8 mouse cellular contexts compared by ENCODE assay signal in the genomic region with DNA sequence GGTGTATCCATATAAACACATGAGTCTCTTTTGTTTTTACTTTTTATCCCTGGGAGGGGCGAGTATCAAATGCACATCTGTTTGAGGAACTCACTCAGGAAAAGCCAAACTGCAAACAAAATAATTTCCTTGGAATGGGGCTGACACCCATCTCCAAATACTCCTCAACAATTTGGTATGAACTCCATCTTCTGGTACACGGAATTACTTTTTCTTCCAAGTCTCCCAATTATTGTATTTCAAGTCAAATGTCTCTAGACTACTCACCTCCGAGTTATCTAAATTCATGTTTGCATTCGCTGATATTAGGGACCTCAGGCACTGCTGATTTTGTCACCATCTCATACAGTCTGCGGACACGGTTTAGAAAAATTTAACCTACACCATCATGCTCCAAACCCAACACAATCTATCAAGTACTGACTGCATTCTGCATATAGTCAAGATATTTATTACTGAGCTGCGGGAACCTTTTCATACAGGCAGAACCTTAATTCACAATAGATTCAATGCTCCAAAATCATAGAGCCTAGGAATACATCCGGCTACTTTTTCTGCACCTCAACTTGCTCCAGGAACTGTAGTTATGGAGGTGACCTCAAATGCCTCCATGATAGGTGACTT. TPM values are rescaled to one million over a fixed set of nuclear protein-coding genes. Genes with fewer than 3 reads are reported as not detected.
DNase-seq lines count a peak whose midpoint lies in the region; ATAC-seq and TF ChIP-seq lines count a peak whose summit lies in the region.

No protein-coding gene starts in this region.

- H3K27ac ChIP-seq in heart, embryonic 11.5 days (ENCODE audit: low read depth, low read length): peak overlapping the region; percentile 94
- H3K27ac ChIP-seq in forebrain, embryonic 13.5 days: peak overlapping the region; percentile 92
- H3K27ac ChIP-seq in liver, embryonic 16.5 days (ENCODE audit: low read length): peak overlapping the region; percentile 91

- DNase-seq in heart, postnatal 36 days: no peak
- DNase-seq in right cerebral cortex, postnatal 36 days (ENCODE audit: low spot score in 2 of 2): no peak
- no peak for DNase-seq in gastrocnemius, postnatal 25 days
- DNase-seq in right cerebral cortex, postnatal 25 days: no peak

- H3K4me3 ChIP-seq in heart, embryonic 11.5 days (ENCODE audit: low read depth, low read length): peak overlapping the region; percentile 61
- H3K4me3 ChIP-seq in E14TG2a.4 (replicated peaks; ENCODE audit: low read length): peak overlapping the region; percentile 87
- peak overlapping the region; percentile 73 for H3K4me3 ChIP-seq in forebrain, embryonic 13.5 days
- H3K4me3 ChIP-seq in liver, embryonic 16.5 days (ENCODE audit: low read depth, low read length): peak overlapping the region; percentile 92

- no peaks in the 10 kb centered on the region for H3K27me3 ChIP-seq in heart, embryonic 11.5 days (ENCODE audit: control insufficient read depth, insufficient read depth, low read length)
- no peaks in the 10 kb centered on the region for H3K27me3 ChIP-seq in E14TG2a.4 (ENCODE audit: insufficient read depth, low read length)
- H3K27me3 ChIP-seq in forebrain, embryonic 13.5 days: no peaks in the 10 kb centered on the region
- H3K27me3 ChIP-seq in liver, embryonic 16.5 days (ENCODE audit: control insufficient read depth, insufficient read depth, low read depth, low read length): no peaks in the 10 kb centered on the region

- peak overlapping the region; percentile 76 for H3K4me2 ChIP-seq in heart, embryonic 11.5 days
- peak overlapping the region; percentile 83 for H3K4me2 ChIP-seq in forebrain, embryonic 13.5 days
- peak overlapping the region; percentile 94 for H3K4me2 ChIP-seq in liver, embryonic 16.5 days (ENCODE audit: low read depth, low read length)

- peaks cover 3% of the 10 kb centered on the region; the same call in 1 of the 2 replicates for H3K4me1 ChIP-seq in heart, embryonic 11.5 days (ENCODE audit: control insufficient read depth, insufficient read depth, low read length)
- H3K4me1 ChIP-seq in E14TG2a.4 (replicated peaks; ENCODE audit: low read depth, low read length): peaks cover 40% of the 10 kb centered on the region
- peaks cover 27% of the 10 kb centered on the region for H3K4me1 ChIP-seq in forebrain, embryonic 13.5 days
- peaks cover 9% of the 10 kb centered on the region for H3K4me1 ChIP-seq in liver, embryonic 16.5 days (ENCODE audit: control insufficient read depth, low read depth, low read length)

- no peaks in the 10 kb centered on the region for H3K36me3 ChIP-seq in heart, embryonic 11.5 days (ENCODE audit: control insufficient read depth, insufficient read depth, low read length)
- peaks cover 4% of the 10 kb centered on the region; the same call in 1 of the 2 replicates for H3K36me3 ChIP-seq in E14TG2a.4 (ENCODE audit: insufficient read depth, low read length)
- no peaks in the 10 kb centered on the region for H3K36me3 ChIP-seq in forebrain, embryonic 13.5 days (ENCODE audit: poor library complexity, severe bottlenecking)
- no peaks in the 10 kb centered on the region for H3K36me3 ChIP-seq in liver, embryonic 16.5 days (ENCODE audit: control insufficient read depth, insufficient read depth)

- H3K9me3 ChIP-seq in heart, embryonic 11.5 days (replicated peaks; ENCODE audit: control insufficient read depth, low read length): no peaks in the 10 kb centered on the region
- H3K9me3 ChIP-seq in E14TG2a.4 (ENCODE audit: low read length): no peaks in the 10 kb centered on the region
- H3K9me3 ChIP-seq in forebrain, embryonic 13.5 days (replicated peaks): no peaks in the 10 kb centered on the region
- no peaks in the 10 kb centered on the region for H3K9me3 ChIP-seq in liver, embryonic 16.5 days (replicated peaks; ENCODE audit: control insufficient read depth, low read length)

- TF ChIP-seq CTCF in E14TG2a.4 (conservative IDR thresholded peaks at IDR 0.05; ENCODE audit: low read length): no peak

- WGBS in heart, embryonic 11.5 days (ENCODE audit: insufficient replicate concordance): 19% methylated on average over 8 of the region's 8 CpGs
- WGBS in forebrain, embryonic 13.5 days: 26% methylated on average over 8 of the region's 8 CpGs
- WGBS in liver, embryonic 16.5 days (ENCODE audit: insufficient replicate concordance): 10% methylated on average over 8 of the region's 8 CpGs

- intact Hi-C loops in heart, postnatal 36 days (cut with DNase I): loop anchor here (5.0 kb wide), 1 partner anchor 270 kb away; a partner anchor contains a TSS

- peak overlapping the region; percentile 91 for H3K9ac ChIP-seq in heart, embryonic 11.5 days (ENCODE audit: low read depth, low read length)
- H3K9ac ChIP-seq in forebrain, embryonic 13.5 days: peak overlapping the region; percentile 87
- H3K9ac ChIP-seq in liver, embryonic 16.5 days (ENCODE audit: low read depth, low read length): peak overlapping the region; percentile 91

- no peak for ATAC-seq in heart, embryonic 11.5 days (replicated peaks; ENCODE audit: insufficient number of reproducible peaks, low FRiP score, low TSS enrichment)
- no peak for ATAC-seq in forebrain, embryonic 13.5 days
- ATAC-seq in liver, embryonic 16.5 days (ENCODE audit: low read depth): no peak

RNA-seq across cellular contexts. Expression of a gene that starts 1.4 kb away (rescaled TPM):
- 54.9 and 59.2 TPM in 2 replicates for polyA plus RNA-seq in heart, embryonic 11.5 days (2014; fragmentation: Nextera tagmentation; extraction: Ambion mirVana)
- total RNA-seq in heart, postnatal 36 days (2021): 10 to 100 TPM; 50.4 to 56.9 TPM
- 77.3 and 80.3 TPM in 2 replicates for polyA plus RNA-seq in forebrain, embryonic 13.5 days (2015; fragmentation: Nextera tagmentation; extraction: Ambion mirVana)
- 25.6 and 29.2 TPM in 2 replicates for polyA plus RNA-seq in liver, embryonic 16.5 days (2015; fragmentation: Nextera tagmentation; extraction: Ambion mirVana)
- 10 to 100 TPM; 27.9 to 29.2 TPM for total RNA-seq in gastrocnemius, postnatal 25 days (2021)

RNA-seq across cellular contexts. Expression of a gene that starts 15.6 kb away (rescaled TPM):
- polyA plus RNA-seq in heart, embryonic 11.5 days (2014; fragmentation: Nextera tagmentation; extraction: Ambion mirVana): 497 and 511 TPM in 2 replicates
- 100 to 1,000 TPM; 372 to 402 TPM for total RNA-seq in heart, postnatal 36 days (2021)
- 470 and 482 TPM in 2 replicates for polyA plus RNA-seq in forebrain, embryonic 13.5 days (2015; fragmentation: Nextera tagmentation; extraction: Ambion mirVana)
- 233 and 242 TPM in 2 replicates for polyA plus RNA-seq in liver, embryonic 16.5 days (2015; fragmentation: Nextera tagmentation; extraction: Ambion mirVana)
- total RNA-seq in gastrocnemius, postnatal 25 days (2021): 100 to 1,000 TPM; 281 to 301 TPM
